Mouse (Mus musculus): ENCODE results near the gene Dhx34.

GRCm38 (mm10) chr7:16213986-16214385 lies 7.9 kb downstream of the Dhx34 start:
- no peak for TF ChIP-seq CTCF (IDR thresholded peaks at IDR 0.05; ENCODE audit: insufficient read depth, low read length)
- TF ChIP-seq POLR2A (IDR thresholded peaks at IDR 0.05; ENCODE audit: borderline replicate concordance, extremely low read depth, low read depth, low read length): no peak

All from lung, adult 2 months (tissue).